Mouse (Mus musculus) forebrain, embryonic 16.5 days (tissue): ENCODE data around the gene Ppp1r9a. TPM values are rescaled to one million over a fixed set of nuclear protein-coding genes. Genes with fewer than 3 reads are reported as not detected.

Experiments
- ATAC-seq: fragments of 200-750 bp; cut with Nextera tagmentation; 2 replicates; pipeline ENCODE4 v1.8.0; 2017; ENCODE audit warnings: mild to moderate bottlenecking, moderate library complexity
- H3K27ac ChIP-seq: fragments of 300-500 bp; sonication (generic); 2 replicates; pipeline ENCODE4 v1.5.1; 2014; ENCODE audit warnings: low read length, control low read depth
- H3K27me3 ChIP-seq: fragments of 300-500 bp; sonication (generic); replicated peaks from 2 replicates; pipeline ENCODE4 v1.6.1; 2014; ENCODE audit warnings: low read length; ENCODE audit not compliant: control insufficient read depth, insufficient read depth
- H3K36me3 ChIP-seq: fragments of 300-500 bp; sonication (generic); 2 replicates; pipeline ENCODE4 v1.6.1; 2014; ENCODE audit not compliant: control insufficient read depth, insufficient read depth
- H3K4me1 ChIP-seq: fragments of 300-500 bp; sonication (generic); replicated peaks from 2 replicates; pipeline ENCODE4 v1.6.1; 2014; ENCODE audit warnings: low read length; ENCODE audit not compliant: control insufficient read depth, insufficient read depth
- H3K4me2 ChIP-seq: fragments of 300-500 bp; sonication (generic); 2 replicates; pipeline ENCODE4 v1.6.1; 2014; ENCODE audit warnings: mild to moderate bottlenecking, low read length, control low read depth
- H3K4me3 ChIP-seq: fragments of 300-500 bp; sonication (generic); replicated peaks from 2 replicates; pipeline ENCODE4 v1.5.1; 2014; ENCODE audit warnings: mild to moderate bottlenecking, low read length, control low read depth
- H3K9ac ChIP-seq: fragments of 300-500 bp; sonication (generic); replicated peaks from 2 replicates; pipeline ENCODE4 v1.6.1; 2014; ENCODE audit warnings: low read depth, low read length, control low read depth
- H3K9me3 ChIP-seq: fragments of 300-500 bp; sonication (generic); 2 replicates; pipeline ENCODE4 v1.6.1; 2016; ENCODE audit warnings: low read length; ENCODE audit not compliant: control insufficient read depth
- WGBS: fragments of 180-500 bp; shearing (Covaris S2); extraction: QIAGEN DNeasy Blood & Tissue Kit; methylation state at CpG from one replicate; pipeline ENCODE4 v1.1.7; 2014; 5-methylcytosine and 5-hydroxymethylcytosine counted together
- polyA plus RNA-seq: library from polyadenylated mRNA; unstranded; fragments of >200 nt; fragmentation: Nextera tagmentation; extraction: Ambion mirVana; gene quantifications from 2 replicates; pipeline ENCODE4 v1.2.1, GENCODE M21; 2015

Ppp1r9a gene
- polyA plus RNA-seq, 1 experiment from 2014 or later = 41.7 TPM

- H3K4me3 ChIP-seq = no peak overlapping the region
- H3K27me3 ChIP-seq = no peaks in the 10 kb centered on the region
- no peak overlapping the region for H3K4me2 ChIP-seq
- no peaks in the 10 kb centered on the region for H3K9me3 ChIP-seq
- H3K9ac ChIP-seq = no peak overlapping the region
- H3K36me3 ChIP-seq = no peaks in the 10 kb centered on the region
- H3K4me1 ChIP-seq = peaks cover 7% of the 10 kb centered on the region
- 90% methylated on average over 10 of the region's 10 CpGs for WGBS
- ATAC-seq = no peak
- no peak overlapping the region for H3K27ac ChIP-seq
These were observed 271.6 kb downstream of the Ppp1r9a start for GRCm38 (mm10) chr6:5174179-5174812.

DNA sequence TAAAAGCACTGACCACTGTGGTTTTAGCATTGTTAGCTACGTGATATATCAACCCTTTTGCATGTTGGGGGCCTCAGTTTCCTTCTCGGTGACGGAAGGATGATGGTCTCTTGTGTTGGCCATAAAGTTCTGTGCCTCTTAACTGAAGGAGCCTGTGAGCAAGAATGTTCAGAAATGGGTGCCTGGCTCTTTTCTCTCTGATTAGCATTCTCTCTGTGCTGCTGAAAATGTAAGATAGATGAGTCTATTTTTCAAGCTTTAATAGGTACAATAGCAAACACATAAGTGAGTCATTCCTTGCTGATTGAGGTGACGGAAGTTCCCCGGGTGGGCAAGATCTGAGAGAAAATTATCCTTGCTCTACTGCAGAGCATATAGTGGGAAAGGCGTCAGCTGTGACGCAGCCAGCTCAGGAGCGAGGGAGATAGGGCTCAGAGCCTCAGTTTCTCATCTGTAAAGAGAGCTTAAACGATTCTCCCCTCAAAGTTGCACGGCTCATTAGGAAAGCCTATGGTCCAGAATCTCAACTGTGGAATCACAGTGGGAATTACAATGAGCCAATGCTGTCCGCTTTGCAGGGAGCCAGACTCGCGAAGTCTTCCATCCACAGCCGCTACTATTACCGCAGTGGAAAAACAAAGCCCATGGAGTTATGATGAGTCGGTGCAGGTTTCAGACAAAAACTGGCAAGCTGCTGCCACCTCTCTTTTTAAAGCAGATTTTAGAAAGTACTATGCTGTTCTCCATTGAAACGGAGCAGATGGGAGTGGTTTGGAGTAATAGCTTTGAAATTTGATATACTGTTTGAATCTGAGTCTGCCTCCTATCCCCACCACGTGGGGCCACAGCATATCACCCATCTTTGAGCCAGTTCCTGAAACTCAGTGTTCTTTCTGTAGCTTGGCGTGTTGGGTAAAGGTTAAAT is 275.5 kb downstream of the Ppp1r9a start:
- WGBS = 31% methylated on average over 19 of the region's 19 CpGs
- peak overlapping the region; percentile 36 for H3K4me3 ChIP-seq
- no peaks in the 10 kb centered on the region for H3K36me3 ChIP-seq
- peak; percentile 89 for ATAC-seq
- no peaks in the 10 kb centered on the region for H3K9me3 ChIP-seq
- H3K4me1 ChIP-seq = peaks cover 7% of the 10 kb centered on the region
- H3K27ac ChIP-seq = peak overlapping the region; percentile 34; the same call in 1 of the 2 replicates
- H3K27me3 ChIP-seq = no peaks in the 10 kb centered on the region
- H3K9ac ChIP-seq = peak overlapping the region; percentile 20; the same call in 1 of the 2 replicates
- H3K4me2 ChIP-seq = peak overlapping the region; percentile 58

DNA sequence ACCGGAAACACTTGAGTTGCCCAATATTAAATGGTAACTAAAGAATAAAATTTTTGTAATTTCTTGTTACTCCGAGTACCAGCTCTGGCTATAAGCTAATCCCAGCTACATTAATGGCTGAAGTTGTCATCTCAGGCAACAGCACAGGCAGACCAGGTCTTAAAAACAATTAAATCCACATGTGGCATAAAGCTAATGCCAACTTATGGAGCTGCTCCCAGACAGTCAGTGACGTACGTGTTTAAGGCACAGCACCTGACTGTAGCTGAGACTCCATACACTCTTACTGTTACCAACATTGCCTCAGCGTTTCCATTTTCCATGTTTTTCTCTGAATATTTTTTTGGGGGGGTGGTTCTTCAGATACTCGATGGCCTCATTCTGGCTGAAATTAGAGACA is 276.5 kb downstream of the Ppp1r9a start:
- WGBS = 86% methylated on average over 6 of the region's 6 CpGs
- Histone ChIP-seq H3K4me2 (no peak overlapping the region), H3K27me3 (no peaks in the 10 kb centered on the region), H3K36me3 (no peaks in the 10 kb centered on the region), H3K27ac (no peak overlapping the region), H3K4me1 (peaks cover 7% of the 10 kb centered on the region), H3K9ac (no peak overlapping the region), H3K9me3 (no peaks in the 10 kb centered on the region), H3K4me3 (no peak overlapping the region)
- ATAC-seq = no peak

GRCm38 (mm10) chr6:5180645-5181044 is 277.9 kb downstream of the Ppp1r9a start:
- ATAC-seq = no peak
- Histone ChIP-seq H3K36me3 (no peaks in the 10 kb centered on the region), H3K9ac (no peak overlapping the region), H3K4me3 (no peak overlapping the region), H3K9me3 (no peaks in the 10 kb centered on the region), H3K4me1 (peaks cover 7% of the 10 kb centered on the region), H3K27me3 (no peaks in the 10 kb centered on the region), H3K4me2 (no peak overlapping the region), H3K27ac (no peak overlapping the region)
- WGBS = 75% methylated on average over 5 of the region's 5 CpGs

- Histone ChIP-seq H3K9me3 (no peaks in the 10 kb centered on the region), H3K4me1 (no peaks in the 10 kb centered on the region), H3K9ac (no peak overlapping the region), H3K27me3 (no peaks in the 10 kb centered on the region), H3K27ac (no peak overlapping the region), H3K4me3 (no peak overlapping the region), H3K4me2 (no peak overlapping the region), H3K36me3 (no peaks in the 10 kb centered on the region)
- ATAC-seq = no peak
- 82% methylated on average over 7 of the region's 7 CpGs for WGBS
These were observed 283.7 kb downstream of the Ppp1r9a start for GRCm38 (mm10) chr6:5186229-5186950.

DNA sequence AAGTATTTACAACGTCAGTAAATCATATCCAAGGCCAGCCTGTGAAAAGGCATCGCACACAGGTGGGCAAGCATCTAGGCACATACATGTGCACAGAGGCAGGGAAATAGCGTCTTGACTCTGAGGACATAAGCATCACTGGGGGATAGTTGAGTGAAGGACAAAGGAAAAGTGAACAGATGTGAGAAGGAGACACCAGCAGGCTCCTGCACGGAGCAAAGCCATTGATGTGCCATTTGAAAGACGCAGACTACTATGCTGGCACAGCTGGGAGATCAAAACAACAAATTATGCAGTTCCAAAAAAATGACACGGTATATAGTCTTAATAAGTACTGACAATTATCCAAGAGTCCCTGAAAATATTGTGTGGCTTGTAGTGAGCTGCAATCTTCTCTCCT is 284.9 kb downstream of the Ppp1r9a start:
- no peak for ATAC-seq
- Histone ChIP-seq H3K27ac (no peak overlapping the region), H3K4me3 (no peak overlapping the region), H3K4me1 (no peaks in the 10 kb centered on the region), H3K27me3 (no peaks in the 10 kb centered on the region), H3K9me3 (no peaks in the 10 kb centered on the region), H3K4me2 (no peak overlapping the region), H3K9ac (no peak overlapping the region), H3K36me3 (no peaks in the 10 kb centered on the region)
- 73% methylated on average over 6 of the region's 6 CpGs for WGBS

- H3K9me3 ChIP-seq = no peaks in the 10 kb centered on the region
- no peak overlapping the region for H3K9ac ChIP-seq
- no peaks in the 10 kb centered on the region for H3K4me1 ChIP-seq
- H3K36me3 ChIP-seq = no peaks in the 10 kb centered on the region
- ATAC-seq = no peak
- WGBS = 86% methylated on average over 5 of the region's 5 CpGs
- no peak overlapping the region for H3K4me2 ChIP-seq
- no peak overlapping the region for H3K4me3 ChIP-seq
- no peaks in the 10 kb centered on the region for H3K27me3 ChIP-seq
- no peak overlapping the region for H3K27ac ChIP-seq
These were observed 285.3 kb downstream of the Ppp1r9a start for GRCm38 (mm10) chr6:5188036-5188435.

GRCm38 (mm10) chr6:5188938-5189337 is 286.2 kb downstream of the Ppp1r9a start:
- no peaks in the 10 kb centered on the region for H3K27me3 ChIP-seq
- no peaks in the 10 kb centered on the region for H3K9me3 ChIP-seq
- no peak overlapping the region for H3K9ac ChIP-seq
- 78% methylated on average over 6 of the region's 6 CpGs for WGBS
- ATAC-seq = no peak
- H3K36me3 ChIP-seq = no peaks in the 10 kb centered on the region
- H3K27ac ChIP-seq = no peak overlapping the region
- H3K4me1 ChIP-seq = no peaks in the 10 kb centered on the region
- no peak overlapping the region for H3K4me2 ChIP-seq
- no peak overlapping the region for H3K4me3 ChIP-seq

- no peaks in the 10 kb centered on the region for H3K4me1 ChIP-seq
- H3K4me2 ChIP-seq = no peak overlapping the region
- no peak overlapping the region for H3K9ac ChIP-seq
- no peaks in the 10 kb centered on the region for H3K27me3 ChIP-seq
- no peak overlapping the region for H3K4me3 ChIP-seq
- WGBS = 70% methylated on average over 4 of the region's 4 CpGs
- no peak for ATAC-seq
- H3K27ac ChIP-seq = no peak overlapping the region
- no peaks in the 10 kb centered on the region for H3K36me3 ChIP-seq
- no peaks in the 10 kb centered on the region for H3K9me3 ChIP-seq
These were observed 286.8 kb downstream of the Ppp1r9a start for GRCm38 (mm10) chr6:5189507-5189906.
